Comparison of ENCODE assay signal across 11 mouse cellular contexts in the genomic region with DNA sequence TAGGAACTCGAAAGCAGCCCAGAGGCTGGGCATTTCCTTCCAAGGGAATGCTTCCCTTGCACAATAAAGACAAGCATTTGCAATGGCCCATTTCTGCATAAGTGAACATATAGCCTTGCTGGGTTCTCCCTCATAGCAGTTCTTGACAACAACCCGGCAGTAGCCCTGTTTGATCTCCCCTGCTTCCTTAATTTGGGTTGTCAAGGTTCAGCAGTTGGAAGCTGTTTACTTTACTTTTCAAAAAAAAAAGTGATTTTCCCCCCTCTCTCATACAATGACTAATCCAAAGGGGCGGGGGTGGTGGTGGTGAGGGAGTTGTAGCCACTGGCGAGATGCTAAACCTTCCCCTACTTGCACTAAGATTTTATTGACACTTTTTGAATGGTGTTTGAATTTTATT. TPM values are rescaled to one million over a fixed set of nuclear protein-coding genes. Genes with fewer than 3 reads are reported as not detected.
DNase-seq lines count a peak whose midpoint lies in the region; ATAC-seq and TF ChIP-seq lines count a peak whose summit lies in the region.
"Had no signal": no experiment of that assay in that cellular context is flagged by ENCODE, and none has a peak within 500 bp of the region (broad histone marks: within the 10 kb centered on the region; RNA-seq: fewer than 3 reads in every experiment).

No protein-coding gene starts in this region.

- ATAC-seq in heart, embryonic 13.5 days (ENCODE audit: extremely low read depth, insufficient number of reproducible peaks, low FRiP score, low TSS enrichment): no peak
- no peak for ATAC-seq in forebrain, embryonic 12.5 days (ENCODE audit: low FRiP score)
- no peak for ATAC-seq in liver, postnatal 0 days
- ATAC-seq: CD4-positive, CD25-positive, alpha-beta regulatory T cell, adult 4 months had no signal

- no peaks in the 10 kb centered on the region for H3K9me3 ChIP-seq in heart, embryonic 13.5 days
- no peaks in the 10 kb centered on the region for H3K9me3 ChIP-seq in forebrain, embryonic 12.5 days
- H3K9me3 ChIP-seq in liver, postnatal 0 days (ENCODE audit: low read length): no peaks in the 10 kb centered on the region

- peak overlapping the region; percentile 98; the same call in 1 of the 2 replicates for H3K9ac ChIP-seq in heart, embryonic 13.5 days
- H3K9ac ChIP-seq in forebrain, embryonic 12.5 days: no peak overlapping the region
- no peak overlapping the region for H3K9ac ChIP-seq in liver, postnatal 0 days (replicated peaks)

- no peak for TF ChIP-seq EP300 in liver, postnatal 0 days (IDR thresholded peaks at IDR 0.05; ENCODE audit: low read depth)

- H3K4me2 ChIP-seq in heart, embryonic 13.5 days: peak overlapping the region; percentile 84
- H3K4me2 ChIP-seq in forebrain, embryonic 12.5 days: peak overlapping the region; percentile 87
- H3K4me2 ChIP-seq in liver, postnatal 0 days (ENCODE audit: low read depth, low read length): peak overlapping the region; percentile 89

- H3K27me3 ChIP-seq in heart, embryonic 13.5 days (replicated peaks): no peaks in the 10 kb centered on the region
- H3K27me3 ChIP-seq in forebrain, embryonic 12.5 days: 0 out of 2 replicates have a peak, but pooled peaks cover under 1% of the 10 kb centered on the region
- H3K27me3 ChIP-seq in liver, postnatal 0 days (ENCODE audit: insufficient read depth, low read length): 0 out of 2 replicates have a peak, but pooled peaks cover 4% of the 10 kb centered on the region

- intact Hi-C loops in gastrocnemius, postnatal 36 days (cut with DNase I): no loop called here

- H3K27ac ChIP-seq in heart, embryonic 13.5 days (replicated peaks): no peak overlapping the region
- H3K27ac ChIP-seq in forebrain, embryonic 12.5 days: no peak overlapping the region
- H3K27ac ChIP-seq in liver, postnatal 0 days (ENCODE audit: low read depth): no peak overlapping the region

- H3K4me3 ChIP-seq in heart, embryonic 13.5 days: peak overlapping the region; percentile 94
- peak overlapping the region; percentile 4; the same call in 1 of the 2 replicates for H3K4me3 ChIP-seq in forebrain, embryonic 12.5 days (replicated peaks)
- no peak overlapping the region for H3K4me3 ChIP-seq in liver, postnatal 0 days (ENCODE audit: low read depth, low read length)

- WGBS in heart, embryonic 13.5 days: 52% methylated on average over 4 of the region's 4 CpGs
- 20% methylated on average over 4 of the region's 4 CpGs for WGBS in forebrain, embryonic 12.5 days
- 41% methylated on average over 4 of the region's 4 CpGs for WGBS in liver, postnatal 0 days (ENCODE audit: insufficient replicate concordance)

- peaks cover 12% of the 10 kb centered on the region for H3K4me1 ChIP-seq in heart, embryonic 13.5 days
- peaks cover 22% of the 10 kb centered on the region for H3K4me1 ChIP-seq in forebrain, embryonic 12.5 days
- 0 out of 2 replicates have a peak, but pooled peaks cover 2% of the 10 kb centered on the region for H3K4me1 ChIP-seq in liver, postnatal 0 days (ENCODE audit: insufficient read depth)

- DNase-seq in heart, adult 11 months: no peak
- peak; percentile 82 for DNase-seq in 416B (ENCODE audit: low read depth)
- no peak for DNase-seq in liver, postnatal 0 days
- DNase-seq in layer of hippocampus, postnatal 36 days: no peak
- no peak for DNase-seq in thymus, postnatal 0 days (ENCODE audit: low spot score)
- no peak for DNase-seq in gastrocnemius, postnatal 36 days
- DNase-seq: heart, adult 18-20 months; lung, adult 18-20 months had no signal

- TF ChIP-seq CTCF in liver, postnatal 0 days (IDR thresholded peaks at IDR 0.05; ENCODE audit: low read depth): no peak

- no peaks in the 10 kb centered on the region for H3K36me3 ChIP-seq in heart, embryonic 13.5 days
- no peaks in the 10 kb centered on the region; the same call in 1 of the 2 replicates for H3K36me3 ChIP-seq in forebrain, embryonic 12.5 days (replicated peaks)
- H3K36me3 ChIP-seq in liver, postnatal 0 days (replicated peaks; ENCODE audit: insufficient read depth, low read length): 0 out of 2 replicates have a peak, but pooled peaks cover 3% of the 10 kb centered on the region

RNA-seq across cellular contexts. Expression of a gene that starts 3.5 kb away (rescaled TPM):
- 71.7 and 75.9 TPM in 2 replicates for polyA plus RNA-seq in heart, embryonic 13.5 days (2015; fragmentation: Nextera tagmentation; extraction: Ambion mirVana)
- 69.5 and 77.3 TPM in 2 replicates for polyA plus RNA-seq in forebrain, embryonic 12.5 days (2016; fragmentation: Nextera tagmentation; extraction: Ambion mirVana)
- 18.4 and 18.9 TPM in 2 replicates for polyA plus RNA-seq in liver, postnatal 0 days (2015; fragmentation: Nextera tagmentation; extraction: Ambion mirVana)
- 10 to 100 TPM; 82.4 to 85.4 TPM for total RNA-seq in layer of hippocampus, postnatal 36 days (2021)
- polyA plus RNA-seq in thymus, postnatal 0 days (2015; fragmentation: Nextera tagmentation; extraction: Ambion mirVana): 63.7 and 82.5 TPM in 2 replicates
- 10 to 100 TPM; 15.9 to 18.4 TPM for total RNA-seq in gastrocnemius, postnatal 36 days (2021)
